Mouse (Mus musculus) left cerebral cortex, adult 9 months (tissue): ENCODE measurements at regions not wholly inside any gene's neighbourhood (a gene's known extent, or its start where the extent isn't known, plus 50 kb on each side); places are given as distances from the start of the nearest gene placed in this dataset.

ENCODE experiments used
- DNase-seq, 2 experiments: peaks; one replicate each; pipeline ENCODE4 v3.0.0; 2022; ENCODE audit warnings: low spot score in 2 of 2

- DNase-seq, result peak in 1 of 2 experiments; percentile 69
These were observed 61.2 kb downstream of the Pkdcc start for GRCm38 (mm10) chr17:83276000-83276891.

GRCm38 (mm10) chr17:83277117-83277947, 62.2 kb downstream of the Pkdcc start:
- DNase-seq, result peak in 1 of 2 experiments; percentile 68

GRCm38 (mm10) chr17:83277948-83278924, 63.1 kb downstream of the Pkdcc start:
- DNase-seq, result no peak

GRCm38 (mm10) chr17:83283328-83283727, 67.4 kb upstream of the Eml4 start:
- no peak for DNase-seq

DNA sequence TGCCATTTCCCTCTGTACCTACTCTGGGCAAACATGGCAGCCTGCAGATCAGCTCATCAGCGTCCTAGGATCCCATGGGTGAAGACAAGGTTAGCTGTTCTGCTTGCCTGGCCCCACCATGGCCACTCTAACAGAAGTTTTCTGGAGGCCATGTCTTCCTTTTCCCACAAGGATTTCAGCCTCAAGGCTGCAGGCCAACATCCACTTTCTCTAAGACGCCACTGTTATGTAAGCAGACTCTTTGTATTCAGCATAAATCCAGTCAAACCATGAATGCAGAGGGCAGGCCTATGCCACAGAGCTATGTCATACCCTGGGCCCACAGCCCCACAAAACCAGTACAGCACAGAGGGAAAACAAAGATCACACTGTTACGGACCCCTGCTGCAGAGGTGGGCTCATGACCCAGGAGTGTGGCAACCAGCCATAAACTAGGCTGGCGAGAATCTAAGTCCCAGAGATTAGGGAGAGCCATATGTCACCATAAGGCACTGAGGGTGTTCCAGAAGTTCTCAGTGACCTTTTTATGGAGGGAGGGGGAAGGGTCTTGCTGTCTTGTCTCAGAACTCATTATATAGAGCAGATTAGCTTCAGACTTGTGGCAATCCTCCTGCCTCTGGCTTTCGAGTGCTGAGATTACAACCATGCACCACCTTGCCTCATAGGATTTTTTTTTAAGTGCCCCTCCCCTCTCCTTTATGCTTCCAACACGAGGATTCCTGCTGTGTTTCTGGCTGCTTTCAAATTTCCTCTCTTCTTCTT, 63.2 kb upstream of the Eml4 start:
- DNase-seq, result no peak

DNA sequence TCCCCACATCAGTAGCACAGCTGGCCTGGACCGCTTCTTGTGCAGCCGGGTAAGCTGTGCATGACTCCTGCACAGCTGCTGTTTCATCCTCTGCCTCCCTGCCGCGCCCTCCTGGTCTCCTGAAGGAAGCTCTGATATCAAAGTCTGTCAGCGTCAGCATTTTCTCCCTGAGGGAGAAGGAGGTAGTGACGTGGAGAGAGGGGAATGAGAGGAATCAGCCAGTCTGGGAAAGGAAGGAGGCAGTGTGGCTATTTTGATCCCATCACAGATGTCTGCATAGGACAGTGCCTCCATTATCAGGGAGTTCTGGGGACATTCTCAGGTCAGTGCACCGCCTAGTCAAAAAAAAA, 62.6 kb upstream of the Eml4 start:
- DNase-seq, result no peak

- no peak for DNase-seq
These were observed 55.0 kb upstream of the Eml4 start for GRCm38 (mm10) chr17:83295526-83296238.

DNA sequence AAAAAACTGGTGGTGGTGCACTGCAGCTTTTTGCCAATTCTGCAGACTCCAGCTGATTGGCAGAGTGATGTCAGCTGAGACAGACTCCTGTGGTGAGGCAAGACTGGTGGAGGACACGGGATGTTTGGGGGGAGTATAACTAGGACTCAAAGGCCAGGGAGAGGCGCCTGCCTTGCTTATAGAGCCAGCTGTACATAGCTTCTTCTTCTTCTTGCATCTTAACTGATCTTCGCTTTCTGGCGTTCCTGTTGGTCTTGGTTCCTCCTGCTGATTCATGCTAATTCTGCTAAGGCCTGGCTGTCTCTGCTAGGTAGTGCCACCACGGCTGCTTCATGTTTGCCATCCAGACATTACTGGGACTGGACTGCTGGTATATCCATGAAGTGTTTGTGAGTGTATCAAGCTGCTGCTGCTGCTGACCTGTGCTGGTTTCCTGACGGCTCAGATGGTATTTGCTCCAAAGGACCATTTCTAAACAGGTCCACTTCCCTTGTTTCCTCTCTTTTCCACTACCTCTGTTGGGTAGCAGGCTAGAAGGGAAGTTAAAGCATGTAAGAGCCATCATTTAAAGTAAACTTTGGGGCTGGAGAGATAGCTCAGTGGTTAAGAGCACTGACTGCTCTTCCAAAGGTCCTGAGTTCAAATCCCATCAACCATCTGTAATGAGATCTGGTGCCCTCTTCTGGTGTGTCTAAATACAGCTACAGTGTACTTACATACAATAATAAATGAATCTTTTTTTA, 53.2 kb upstream of the Eml4 start:
- no peak for DNase-seq
